Comparison of ENCODE assay signal across 10 mouse cellular contexts in the genomic region with DNA sequence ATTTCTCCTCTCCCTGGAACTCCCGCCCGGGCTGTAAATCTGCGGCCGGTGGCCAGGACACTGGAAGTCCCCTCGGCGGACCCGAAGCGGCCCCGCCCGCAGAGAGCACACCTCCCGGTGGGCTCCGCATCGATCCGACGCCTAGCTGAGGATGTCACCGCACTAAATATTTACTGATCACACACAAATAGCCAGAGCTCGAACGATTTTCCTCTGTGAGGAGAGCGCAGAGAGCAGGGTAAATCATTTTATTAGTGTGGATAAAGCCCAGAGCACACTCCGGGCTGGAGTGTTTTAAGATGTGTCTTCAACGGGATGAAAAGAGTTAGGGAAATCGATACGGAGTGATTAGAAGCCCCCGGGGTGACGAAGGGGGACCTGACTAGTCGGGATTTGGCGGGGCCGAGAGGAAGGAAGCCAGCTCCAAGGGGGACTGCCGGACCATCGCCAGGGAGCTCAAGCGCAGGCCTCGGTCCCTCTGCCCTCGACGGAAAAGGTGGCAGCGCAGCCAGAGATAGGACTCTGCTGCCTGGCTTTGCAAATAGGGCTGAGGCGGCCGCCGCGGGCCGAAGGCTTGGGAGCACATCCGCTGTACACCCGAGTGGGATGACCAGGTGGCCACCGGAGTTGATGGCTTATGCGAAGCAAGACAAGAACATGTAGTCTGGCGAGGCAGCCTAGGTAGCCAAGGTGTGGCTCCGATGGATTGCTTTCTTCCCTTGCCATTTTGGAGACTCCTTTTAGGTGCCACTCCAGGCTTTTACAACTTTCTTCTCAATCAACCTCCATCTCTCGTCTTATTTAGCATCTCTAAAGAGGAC. TPM values are rescaled to one million over a fixed set of nuclear protein-coding genes. Genes with fewer than 3 reads are reported as not detected.
DNase-seq lines count a peak whose midpoint lies in the region; ATAC-seq lines count a peak whose summit lies in the region.
"Had no signal": no experiment of that assay in that cellular context is flagged by ENCODE, and none has a peak within 500 bp of the region (broad histone marks: within the 10 kb centered on the region; RNA-seq: fewer than 3 reads in every experiment).

No protein-coding gene starts in this region.

- H3K4me3 ChIP-seq in embryonic facial prominence, embryonic 14.5 days (ENCODE audit: low read depth, low read length), result peak overlapping the region; percentile 36
- peak overlapping the region; percentile 35 for H3K4me3 ChIP-seq in hindbrain, embryonic 16.5 days (ENCODE audit: low read length)
- peak overlapping the region; percentile 26 for H3K4me3 ChIP-seq in liver, embryonic 12.5 days
- H3K4me3 ChIP-seq: myocyte had no signal

- peak overlapping the region; percentile 40; the same call in 1 of the 2 replicates for H3K27ac ChIP-seq in embryonic facial prominence, embryonic 14.5 days (replicated peaks; ENCODE audit: low read depth, low read length)
- H3K27ac ChIP-seq in hindbrain, embryonic 16.5 days (ENCODE audit: low read depth, low read length), result peak overlapping the region; percentile 77
- H3K27ac ChIP-seq in liver, embryonic 12.5 days, result peak overlapping the region; percentile 25; the same call in 1 of the 2 replicates

- H3K9me3 ChIP-seq in embryonic facial prominence, embryonic 14.5 days (ENCODE audit: control insufficient read depth, low read length), result no peaks in the 10 kb centered on the region
- no peaks in the 10 kb centered on the region for H3K9me3 ChIP-seq in hindbrain, embryonic 16.5 days (ENCODE audit: control insufficient read depth, low read length)
- H3K9me3 ChIP-seq in liver, embryonic 12.5 days (replicated peaks), result no peaks in the 10 kb centered on the region

- DNase-seq in heart, adult 11 months, result peak; percentile 93
- DNase-seq in heart, postnatal 25 days (ENCODE audit: low spot score), result no peak
- DNase-seq in embryonic facial prominence, embryonic 14.5 days (ENCODE audit: low spot score), result no peak
- peak; percentile 23 for DNase-seq in ovary, postnatal 14 days (ENCODE audit: low spot score)
- DNase-seq in cerebellum, adult 11-12 months, result no peak

- no peaks in the 10 kb centered on the region; the same call in 1 of the 2 replicates for H3K4me1 ChIP-seq in embryonic facial prominence, embryonic 14.5 days (ENCODE audit: control insufficient read depth, insufficient read depth, low read length)
- H3K4me1 ChIP-seq in hindbrain, embryonic 16.5 days (ENCODE audit: control insufficient read depth, insufficient read depth, low read depth, low read length), result peaks cover 15% of the 10 kb centered on the region
- H3K4me1 ChIP-seq in liver, embryonic 12.5 days, result no peaks in the 10 kb centered on the region

- peaks cover 60% of the 10 kb centered on the region for H3K27me3 ChIP-seq in embryonic facial prominence, embryonic 14.5 days (replicated peaks; ENCODE audit: control insufficient read depth, insufficient read depth, low read length)
- H3K27me3 ChIP-seq in hindbrain, embryonic 16.5 days (replicated peaks; ENCODE audit: control insufficient read depth, insufficient read depth, low read length), result peaks cover 6% of the 10 kb centered on the region
- H3K27me3 ChIP-seq in liver, embryonic 12.5 days (replicated peaks), result peaks cover 74% of the 10 kb centered on the region

- intact Hi-C loops in heart, postnatal 25 days (cut with DNase I), result loop anchor here (10.0 kb wide), 3 partner anchors 1015 to 1335 kb away; no protein-coding TSS in a partner anchor

- peak overlapping the region; percentile 56 for H3K9ac ChIP-seq in embryonic facial prominence, embryonic 14.5 days (ENCODE audit: low read depth, low read length)
- peak overlapping the region; percentile 61 for H3K9ac ChIP-seq in hindbrain, embryonic 16.5 days (ENCODE audit: low read depth, low read length)
- peak overlapping the region; percentile 46; the same call in 1 of the 2 replicates for H3K9ac ChIP-seq in liver, embryonic 12.5 days

- no peaks in the 10 kb centered on the region for H3K36me3 ChIP-seq in embryonic facial prominence, embryonic 14.5 days (ENCODE audit: control insufficient read depth, insufficient read depth, low read length)
- no peaks in the 10 kb centered on the region for H3K36me3 ChIP-seq in hindbrain, embryonic 16.5 days (ENCODE audit: control insufficient read depth, insufficient read depth, low read length)
- no peaks in the 10 kb centered on the region for H3K36me3 ChIP-seq in liver, embryonic 12.5 days

- H3K4me2 ChIP-seq in embryonic facial prominence, embryonic 14.5 days (ENCODE audit: low read depth, low read length), result peak overlapping the region; percentile 58
- H3K4me2 ChIP-seq in hindbrain, embryonic 16.5 days (ENCODE audit: low read length), result peak overlapping the region; percentile 60
- H3K4me2 ChIP-seq in liver, embryonic 12.5 days, result peak overlapping the region; percentile 58

- WGBS in embryonic facial prominence, embryonic 14.5 days, result under 1% methylated on average over 47 of the region's 47 CpGs
- WGBS in hindbrain, embryonic 16.5 days, result under 1% methylated on average over 47 of the region's 47 CpGs
- WGBS in liver, embryonic 12.5 days (ENCODE audit: insufficient replicate concordance), result 4% methylated on average over 47 of the region's 47 CpGs

- ATAC-seq in embryonic facial prominence, embryonic 14.5 days (ENCODE audit: low read depth), result 0 out of 2 replicates have a peak, but pooled peaks have one; percentile 21
- peak; percentile 19; the same call in 1 of the 2 replicates for ATAC-seq in hindbrain, embryonic 16.5 days
- ATAC-seq in liver, embryonic 12.5 days, result no peak
- no peak for ATAC-seq in megakaryocyte progenitor cell, adult 5-6 weeks (replicated peaks; ENCODE audit: poor library complexity)

RNA-seq across cellular contexts. Expression of a gene that starts 3.4 kb away (rescaled TPM):
- 10 to 100 TPM; 19.9 to 25.0 TPM for total RNA-seq in heart, postnatal 25 days (2021)
- 51.4 and 55.5 TPM in 2 replicates for polyA plus RNA-seq in embryonic facial prominence, embryonic 14.5 days (2014; fragmentation: Nextera tagmentation; extraction: Ambion mirVana)
- polyA plus RNA-seq in hindbrain, embryonic 16.5 days (2015; fragmentation: Nextera tagmentation; extraction: Ambion mirVana), result 63.1 and 68.9 TPM in 2 replicates
- 23.3 and 26.8 TPM in 2 replicates for polyA plus RNA-seq in liver, embryonic 12.5 days (2016; fragmentation: Nextera tagmentation; extraction: Ambion mirVana)
- not detected in 2 replicates for total RNA-seq in megakaryocyte progenitor cell, adult 5-6 weeks (2015)
- total RNA-seq in megakaryocyte progenitor cell, adult 5-6 weeks (2017), result not detected in 2 replicates
- total RNA-seq: common myeloid progenitor, adult 5-6 weeks had no signal

Comparison
In these comparisons a context has a peak if more than half of its experiments do, and no peak if none do; other contexts are left out.
1. DNase-seq: peak in heart, adult 11 months (single experiment) and ovary, postnatal 14 days (single experiment); none in heart, postnatal 25 days (single experiment), embryonic facial prominence, embryonic 14.5 days (single experiment) and cerebellum, adult 11-12 months (single experiment).
2. ATAC-seq: peak in embryonic facial prominence, embryonic 14.5 days (single experiment) and hindbrain, embryonic 16.5 days (single experiment); none in liver, embryonic 12.5 days (single experiment) and megakaryocyte progenitor cell, adult 5-6 weeks (single experiment).
3. H3K27ac ChIP-seq: peak in every context shown above with its lines; median percentile 77 in hindbrain, embryonic 16.5 days; 40 in embryonic facial prominence, embryonic 14.5 days; 25 in liver, embryonic 12.5 days.
4. Peak in every context shown above with its lines, with median percentiles within 50 percentile points of each other: H3K4me2 ChIP-seq, H3K4me3 ChIP-seq and H3K9ac ChIP-seq.